Comparison of ENCODE assay signal across 21 mouse cellular contexts in genomic region chr13:40685790-40686189, GRCm38 (mm10). TPM values are rescaled to one million over a fixed set of nuclear protein-coding genes. Genes with fewer than 3 reads are reported as not detected.
DNase-seq lines count a peak whose midpoint lies in the region; ATAC-seq and TF ChIP-seq lines count a peak whose summit lies in the region.
"Had no signal": no experiment of that assay in that cellular context is flagged by ENCODE, and none has a peak within 500 bp of the region (broad histone marks: within the 10 kb centered on the region; RNA-seq: fewer than 3 reads in every experiment).

No protein-coding gene starts in this region.

- H3K4me1 ChIP-seq in cerebellum, adult 2 months (ENCODE audit: control insufficient read depth, insufficient read depth, low read length) = no peaks in the 10 kb centered on the region

- no peak for TF ChIP-seq POLR2A in cerebellum, adult 2 months (IDR thresholded peaks at IDR 0.05; ENCODE audit: borderline replicate concordance, insufficient read depth, low read length)

- no peak overlapping the region for H3K4me3 ChIP-seq in cerebellum, adult 2 months (replicated peaks; ENCODE audit: insufficient read depth, low read depth, low read length)

- H3K27ac ChIP-seq in cerebellum, adult 2 months (ENCODE audit: insufficient read depth, low read length) = no peak overlapping the region

- 91% methylated on average over 3 of the region's 3 CpGs for WGBS in cerebellum, adult 2 months

- no peaks in the 10 kb centered on the region for H3K27me3 ChIP-seq in cerebellum, adult 2 months (ENCODE audit: control insufficient read depth, insufficient read depth, low read length)
- H3K27me3 ChIP-seq: CH12.LX, Patski had no signal

- peak; percentile 62 for ATAC-seq in CD4-positive, CD25-positive, alpha-beta regulatory T cell, adult 4 months
- ATAC-seq in activated CD4-positive, CD25-positive, alpha-beta regulatory T cell, adult 4 months = peak; percentile 49
- ATAC-seq in inflammation-experienced regulatory T-cells, adult 6 months = peak; percentile 69
- ATAC-seq: Patski had no signal

- no peak for TF ChIP-seq CTCF in cerebellum, adult 2 months (IDR thresholded peaks at IDR 0.05; ENCODE audit: borderline replicate concordance, insufficient read depth, low read depth, low read length)

- intact Hi-C loops in left cerebral cortex, postnatal 14 days (cut with DNase I) = no loop called here

- no peak for DNase-seq in cerebellum, adult 2 months
- DNase-seq in left cerebral cortex, postnatal 14 days (ENCODE audit: low spot score in 2 of 2) = no peak
- DNase-seq in gastrocnemius, adult 18-20 months (ENCODE audit: low spot score) = no peak
- DNase-seq: adrenal gland, adult 2 months; adrenal gland, adult 8-10 months; adrenal gland, postnatal 10 days; adrenal gland, postnatal 14 days; adrenal gland, postnatal 25 days; adrenal gland, postnatal 36 days; B cell, adult 2 months; cerebellum, adult 11 months; cerebellum, adult 11-12 months; cerebellum, adult 18-20 months; cerebellum, adult 8-10 months; cerebellum, adult 9-10 months had no signal

RNA-seq across cellular contexts. Expression of gene Tfap2a, which starts 52.4 kb away (rescaled TPM):
- polyA plus RNA-seq in CD4-positive, CD25-positive, alpha-beta regulatory T cell, adult 4 months (2017; shearing (Covaris generic)) = under 1 TPM in 1 of 2 experiments, not detected in 1; 0.20 TPM
- not detected for polyA plus RNA-seq in activated CD4-positive, CD25-positive, alpha-beta regulatory T cell, adult 4 months (2017; shearing (Covaris generic))
- polyA plus RNA-seq in inflammation-experienced regulatory T-cells, adult 6 months (2017; shearing (Covaris generic)) = not detected
- 5.1 and 6.9 TPM in 2 replicates for polyA plus RNA-seq in cerebellum, adult 2 months (2012; rRNA removed)
- total RNA-seq in left cerebral cortex, postnatal 14 days (2021) = under 1 TPM; 0.44 TPM
- total RNA-seq in gastrocnemius, adult 18-20 months (2021) = under 1 TPM in 1 of 2 experiments, not detected in 1; 0.07 TPM
- total RNA-seq: CH12.LX, MEL had no signal
